Mouse (Mus musculus): Measurements from ENCODE around the gene Mlc1. TPM values are rescaled to one million over a fixed set of nuclear protein-coding genes. Genes with fewer than 3 reads are reported as not detected.

Mlc1 gene
- polyA plus RNA-seq, 1 experiment from 2014 or later = 52.9 TPM

- peak; percentile 78; the same call in 1 of the 2 replicates for ATAC-seq
- Histone ChIP-seq H3K4me3 (ENCODE audit: low read length) (no peak overlapping the region), H3K9me3 (ENCODE audit: control insufficient read depth, low read length) (no peaks in the 10 kb centered on the region), H3K27ac (ENCODE audit: low read depth, low read length) (no peak overlapping the region), H3K4me1 (ENCODE audit: control insufficient read depth, insufficient read depth, low read depth, low read length) (no peaks in the 10 kb centered on the region), H3K36me3 (ENCODE audit: control insufficient read depth, insufficient read depth, low read length) (no peaks in the 10 kb centered on the region), H3K27me3 (replicated peaks; ENCODE audit: control insufficient read depth, insufficient read depth, low read length) (no peaks in the 10 kb centered on the region), H3K9ac (ENCODE audit: low read depth, low read length) (peak overlapping the region; percentile 39; the same call in 1 of the 2 replicates), H3K4me2 (ENCODE audit: low read length) (peak overlapping the region; percentile 30)
- 28% methylated on average over 12 of the region's 12 CpGs for WGBS
Observed at GRCm38 (mm10) chr15:88921131-88921991, 57.4 kb downstream of the Mlc1 start.

- H3K4me3 ChIP-seq (ENCODE audit: low read length) = no peak overlapping the region
- H3K27ac ChIP-seq (ENCODE audit: low read depth, low read length) = no peak overlapping the region
- no peak for ATAC-seq
- H3K4me1 ChIP-seq (ENCODE audit: control insufficient read depth, insufficient read depth, low read depth, low read length) = no peaks in the 10 kb centered on the region
- H3K4me2 ChIP-seq (ENCODE audit: low read length) = no peak overlapping the region
- H3K9me3 ChIP-seq (ENCODE audit: control insufficient read depth, low read length) = no peaks in the 10 kb centered on the region
- H3K27me3 ChIP-seq (replicated peaks; ENCODE audit: control insufficient read depth, insufficient read depth, low read length) = no peaks in the 10 kb centered on the region
- WGBS = 88% methylated on average over 1 of the region's 1 CpGs
- H3K36me3 ChIP-seq (ENCODE audit: control insufficient read depth, insufficient read depth, low read length) = no peaks in the 10 kb centered on the region
- H3K9ac ChIP-seq (ENCODE audit: low read depth, low read length) = no peak overlapping the region
Observed at GRCm38 (mm10) chr15:88920065-88920464, 58.7 kb downstream of the Mlc1 start.

GRCm38 (mm10) chr15:88919328-88919727 is 59.5 kb downstream of the Mlc1 start:
- H3K9me3 ChIP-seq (ENCODE audit: control insufficient read depth, low read length) = no peaks in the 10 kb centered on the region
- no peaks in the 10 kb centered on the region for H3K27me3 ChIP-seq (replicated peaks; ENCODE audit: control insufficient read depth, insufficient read depth, low read length)
- WGBS = 85% methylated on average over 12 of the region's 12 CpGs
- no peaks in the 10 kb centered on the region for H3K36me3 ChIP-seq (ENCODE audit: control insufficient read depth, insufficient read depth, low read length)
- H3K9ac ChIP-seq (ENCODE audit: low read depth, low read length) = no peak overlapping the region
- H3K4me1 ChIP-seq (ENCODE audit: control insufficient read depth, insufficient read depth, low read depth, low read length) = no peaks in the 10 kb centered on the region
- no peak overlapping the region for H3K4me2 ChIP-seq (ENCODE audit: low read length)
- no peak overlapping the region for H3K27ac ChIP-seq (ENCODE audit: low read depth, low read length)
- ATAC-seq = no peak
- H3K4me3 ChIP-seq (ENCODE audit: low read length) = no peak overlapping the region

- 98% methylated on average over 8 of the region's 8 CpGs for WGBS
- H3K9ac ChIP-seq (ENCODE audit: low read depth, low read length) = no peak overlapping the region
- no peaks in the 10 kb centered on the region for H3K9me3 ChIP-seq (ENCODE audit: control insufficient read depth, low read length)
- H3K4me2 ChIP-seq (ENCODE audit: low read length) = no peak overlapping the region
- H3K36me3 ChIP-seq (ENCODE audit: control insufficient read depth, insufficient read depth, low read length) = no peaks in the 10 kb centered on the region
- no peaks in the 10 kb centered on the region for H3K4me1 ChIP-seq (ENCODE audit: control insufficient read depth, insufficient read depth, low read depth, low read length)
- no peaks in the 10 kb centered on the region for H3K27me3 ChIP-seq (replicated peaks; ENCODE audit: control insufficient read depth, insufficient read depth, low read length)
- ATAC-seq = no peak
- H3K4me3 ChIP-seq (ENCODE audit: low read length) = no peak overlapping the region
- no peak overlapping the region for H3K27ac ChIP-seq (ENCODE audit: low read depth, low read length)
Observed at GRCm38 (mm10) chr15:88917126-88917525, 61.7 kb downstream of the Mlc1 start.

- no peaks in the 10 kb centered on the region for H3K27me3 ChIP-seq (replicated peaks; ENCODE audit: control insufficient read depth, insufficient read depth, low read length)
- ATAC-seq = no peak
- H3K9me3 ChIP-seq (ENCODE audit: control insufficient read depth, low read length) = no peaks in the 10 kb centered on the region
- H3K4me1 ChIP-seq (ENCODE audit: control insufficient read depth, insufficient read depth, low read depth, low read length) = no peaks in the 10 kb centered on the region
- no peaks in the 10 kb centered on the region for H3K36me3 ChIP-seq (ENCODE audit: control insufficient read depth, insufficient read depth, low read length)
- H3K4me2 ChIP-seq (ENCODE audit: low read length) = no peak overlapping the region
- H3K27ac ChIP-seq (ENCODE audit: low read depth, low read length) = no peak overlapping the region
- H3K4me3 ChIP-seq (ENCODE audit: low read length) = no peak overlapping the region
- H3K9ac ChIP-seq (ENCODE audit: low read depth, low read length) = no peak overlapping the region
- WGBS = 46% methylated on average over 3 of the region's 3 CpGs
Observed at GRCm38 (mm10) chr15:88916366-88916765, 62.4 kb downstream of the Mlc1 start.

- no peak overlapping the region for H3K9ac ChIP-seq (ENCODE audit: low read depth, low read length)
- no peaks in the 10 kb centered on the region for H3K36me3 ChIP-seq (ENCODE audit: control insufficient read depth, insufficient read depth, low read length)
- H3K27me3 ChIP-seq (replicated peaks; ENCODE audit: control insufficient read depth, insufficient read depth, low read length) = no peaks in the 10 kb centered on the region
- H3K4me1 ChIP-seq (ENCODE audit: control insufficient read depth, insufficient read depth, low read depth, low read length) = no peaks in the 10 kb centered on the region
- H3K4me2 ChIP-seq (ENCODE audit: low read length) = no peak overlapping the region
- ATAC-seq = no peak
- H3K27ac ChIP-seq (ENCODE audit: low read depth, low read length) = no peak overlapping the region
- no peak overlapping the region for H3K4me3 ChIP-seq (ENCODE audit: low read length)
- WGBS = 94% methylated on average over 7 of the region's 7 CpGs
- no peaks in the 10 kb centered on the region for H3K9me3 ChIP-seq (ENCODE audit: control insufficient read depth, low read length)
Observed at GRCm38 (mm10) chr15:88915046-88915445, 63.8 kb downstream of the Mlc1 start.

- no peak for ATAC-seq
- no peak overlapping the region for H3K4me2 ChIP-seq (ENCODE audit: low read length)
- H3K27me3 ChIP-seq (replicated peaks; ENCODE audit: control insufficient read depth, insufficient read depth, low read length) = no peaks in the 10 kb centered on the region
- H3K9ac ChIP-seq (ENCODE audit: low read depth, low read length) = no peak overlapping the region
- no peaks in the 10 kb centered on the region for H3K36me3 ChIP-seq (ENCODE audit: control insufficient read depth, insufficient read depth, low read length)
- H3K9me3 ChIP-seq (ENCODE audit: control insufficient read depth, low read length) = no peaks in the 10 kb centered on the region
- no peak overlapping the region for H3K27ac ChIP-seq (ENCODE audit: low read depth, low read length)
- H3K4me3 ChIP-seq (ENCODE audit: low read length) = no peak overlapping the region
- H3K4me1 ChIP-seq (ENCODE audit: control insufficient read depth, insufficient read depth, low read depth, low read length) = no peaks in the 10 kb centered on the region
- WGBS = 74% methylated on average over 4 of the region's 4 CpGs
Observed at GRCm38 (mm10) chr15:88906347-88906746, 72.5 kb downstream of the Mlc1 start.

Other genes with a start within 250 kb of the Mlc1 start
- gene Brd1, start 244.8 kb downstream of the Mlc1 start, polyA plus RNA-seq (2015; fragmentation: Nextera tagmentation; extraction: Ambion mirVana) = 12.9 and 14.9 TPM in 2 replicates
- gene Zbed4, start 227.3 kb downstream of the Mlc1 start, polyA plus RNA-seq (2015; fragmentation: Nextera tagmentation; extraction: Ambion mirVana) = 9.9 and 15.3 TPM in 2 replicates
- 9.5 and 10.1 TPM in 2 replicates for gene Alg12, start 159.7 kb downstream of the Mlc1 start, polyA plus RNA-seq (2015; fragmentation: Nextera tagmentation; extraction: Ambion mirVana)
- gene Creld2, start 159.4 kb downstream of the Mlc1 start, polyA plus RNA-seq (2015; fragmentation: Nextera tagmentation; extraction: Ambion mirVana) = 61.0 and 61.9 TPM in 2 replicates
- 71.4 and 77.4 TPM in 2 replicates for gene Pim3, start 116.8 kb downstream of the Mlc1 start, polyA plus RNA-seq (2015; fragmentation: Nextera tagmentation; extraction: Ambion mirVana)
- 0.06 and 0.13 TPM in 2 replicates for gene Ttll8, start 24.6 kb downstream of the Mlc1 start, polyA plus RNA-seq (2015; fragmentation: Nextera tagmentation; extraction: Ambion mirVana)
- 0.05 and 0.09 TPM in 2 replicates for gene Mov10l1, start 3.9 kb upstream of the Mlc1 start, polyA plus RNA-seq (2015; fragmentation: Nextera tagmentation; extraction: Ambion mirVana)
- gene Panx2, start 80.7 kb upstream of the Mlc1 start, polyA plus RNA-seq (2015; fragmentation: Nextera tagmentation; extraction: Ambion mirVana) = 9.5 and 11.9 TPM in 2 replicates
- gene Trabd, start 96.1 kb upstream of the Mlc1 start, polyA plus RNA-seq (2015; fragmentation: Nextera tagmentation; extraction: Ambion mirVana) = 39.2 and 39.5 TPM in 2 replicates
- 16.4 and 17.9 TPM in 2 replicates for gene Selenoo, start 110.1 kb upstream of the Mlc1 start, polyA plus RNA-seq (2015; fragmentation: Nextera tagmentation; extraction: Ambion mirVana)
- gene Tubgcp6, start 144.1 kb upstream of the Mlc1 start, polyA plus RNA-seq (2015; fragmentation: Nextera tagmentation; extraction: Ambion mirVana) = 15.2 and 16.4 TPM in 2 replicates
- 27.3 and 29.2 TPM in 2 replicates for gene Hdac10, start 149.7 kb upstream of the Mlc1 start, polyA plus RNA-seq (2015; fragmentation: Nextera tagmentation; extraction: Ambion mirVana)
- gene Mapk12, start 161.7 kb upstream of the Mlc1 start, polyA plus RNA-seq (2015; fragmentation: Nextera tagmentation; extraction: Ambion mirVana) = 4.1 and 4.4 TPM in 2 replicates
- 23.7 and 28.3 TPM in 2 replicates for gene Mapk11, start 170.6 kb upstream of the Mlc1 start, polyA plus RNA-seq (2015; fragmentation: Nextera tagmentation; extraction: Ambion mirVana)
- 85.2 and 106 TPM in 2 replicates for gene Plxnb2, start 201.8 kb upstream of the Mlc1 start, polyA plus RNA-seq (2015; fragmentation: Nextera tagmentation; extraction: Ambion mirVana)
- 86.6 and 93.2 TPM in 2 replicates for gene Dennd6b, start 217.5 kb upstream of the Mlc1 start, polyA plus RNA-seq (2015; fragmentation: Nextera tagmentation; extraction: Ambion mirVana)
- gene Ppp6r2, start 232.5 kb upstream of the Mlc1 start, polyA plus RNA-seq (2015; fragmentation: Nextera tagmentation; extraction: Ambion mirVana) = 59.4 and 71.5 TPM in 2 replicates